Comparison of ENCODE assay signal across 8 mouse cellular contexts in genomic region chr14:122104881-122105280, GRCm38 (mm10). TPM values are rescaled to one million over a fixed set of nuclear protein-coding genes. Genes with fewer than 3 reads are reported as not detected.
DNase-seq lines count a peak whose midpoint lies in the region; ATAC-seq and TF ChIP-seq lines count a peak whose summit lies in the region.

No protein-coding gene starts in this region.

- H3K27me3 ChIP-seq in embryonic facial prominence, embryonic 15.5 days: no peaks in the 10 kb centered on the region
- H3K27me3 ChIP-seq in limb, embryonic 14.5 days (ENCODE audit: control insufficient read depth, insufficient read depth, low read length): no peaks in the 10 kb centered on the region
- no peaks in the 10 kb centered on the region for H3K27me3 ChIP-seq in midbrain, postnatal 0 days (ENCODE audit: insufficient read depth, low read length)

- no peaks in the 10 kb centered on the region for H3K36me3 ChIP-seq in embryonic facial prominence, embryonic 15.5 days
- H3K36me3 ChIP-seq in limb, embryonic 14.5 days (ENCODE audit: control insufficient read depth, insufficient read depth, low read length): no peaks in the 10 kb centered on the region
- no peaks in the 10 kb centered on the region for H3K36me3 ChIP-seq in midbrain, postnatal 0 days (ENCODE audit: insufficient read depth, low read length)

- TF ChIP-seq POLR2A in bone marrow, adult 2 months (IDR thresholded peaks at IDR 0.05; ENCODE audit: borderline replicate concordance, control insufficient read depth, low read depth, low read length): peak; percentile 66; the same call in 1 of the 2 replicates
- TF ChIP-seq POLR2A in limb, embryonic 14.5 days (IDR thresholded peaks at IDR 0.05; ENCODE audit: borderline replicate concordance, extremely low read depth, insufficient read depth, insufficient read length): peak; percentile 82; the same call in 1 of the 2 replicates

- peak overlapping the region; percentile 91 for H3K27ac ChIP-seq in bone marrow, adult 2 months (ENCODE audit: control insufficient read depth, insufficient read depth, low read depth, low read length, poor library complexity)
- peak overlapping the region; percentile 94 for H3K27ac ChIP-seq in embryonic facial prominence, embryonic 15.5 days (replicated peaks)
- H3K27ac ChIP-seq in limb, embryonic 14.5 days (replicated peaks; ENCODE audit: low read depth, low read length): peak overlapping the region; percentile 93
- H3K27ac ChIP-seq in midbrain, postnatal 0 days (ENCODE audit: low read depth, low read length): peak overlapping the region; percentile 83

- ATAC-seq in embryonic facial prominence, embryonic 15.5 days (ENCODE audit: insufficient number of reproducible peaks, low FRiP score, low TSS enrichment, low read depth): peak; percentile 94
- ATAC-seq in limb, embryonic 14.5 days (ENCODE audit: low FRiP score, low read depth): peak; percentile 95
- peak; percentile 94 for ATAC-seq in midbrain, postnatal 0 days (ENCODE audit: low FRiP score)

- 2% methylated on average over 24 of the region's 24 CpGs for WGBS in bone marrow, adult 2 months
- WGBS in embryonic facial prominence, embryonic 15.5 days: under 1% methylated on average over 24 of the region's 24 CpGs
- WGBS in limb, embryonic 14.5 days: 1% methylated on average over 24 of the region's 24 CpGs
- WGBS in midbrain, postnatal 0 days: 1% methylated on average over 24 of the region's 24 CpGs

- peak overlapping the region; percentile 72 for H3K4me3 ChIP-seq in bone marrow, adult 2 months (replicated peaks; ENCODE audit: control insufficient read depth, low read depth, low read length)
- peak overlapping the region; percentile 82 for H3K4me3 ChIP-seq in embryonic facial prominence, embryonic 15.5 days (replicated peaks)
- peak overlapping the region; percentile 99 for H3K4me3 ChIP-seq in limb, embryonic 14.5 days (replicated peaks; ENCODE audit: low read length)
- H3K4me3 ChIP-seq in midbrain, postnatal 0 days (ENCODE audit: low read depth, low read length): peak overlapping the region; percentile 44

- TF ChIP-seq CTCF in bone marrow, adult 2 months (IDR thresholded peaks at IDR 0.05; ENCODE audit: control insufficient read depth, insufficient read depth, low read length): no peak
- no peak for TF ChIP-seq CTCF in midbrain, postnatal 0 days (IDR thresholded peaks at IDR 0.05)

- no peaks in the 10 kb centered on the region for H3K9me3 ChIP-seq in embryonic facial prominence, embryonic 15.5 days (replicated peaks)
- H3K9me3 ChIP-seq in limb, embryonic 14.5 days (ENCODE audit: control insufficient read depth, low read length): no peaks in the 10 kb centered on the region
- no peaks in the 10 kb centered on the region for H3K9me3 ChIP-seq in midbrain, postnatal 0 days (ENCODE audit: low read length)

- peak overlapping the region; percentile 77 for H3K4me2 ChIP-seq in embryonic facial prominence, embryonic 15.5 days (replicated peaks)
- H3K4me2 ChIP-seq in limb, embryonic 14.5 days (replicated peaks; ENCODE audit: low read depth, low read length, severe bottlenecking): peak overlapping the region; percentile 66
- peak overlapping the region; percentile 65 for H3K4me2 ChIP-seq in midbrain, postnatal 0 days (ENCODE audit: low read depth, low read length, poor library complexity, severe bottlenecking)

- peak; percentile 98 for DNase-seq in 416B (ENCODE audit: low read depth)
- peak; percentile 94 for DNase-seq in heart, adult 8-10 months (ENCODE audit: low spot score)
- peak; percentile 98 for DNase-seq in kidney, adult 9 months
- DNase-seq in limb, embryonic 14.5 days (ENCODE audit: low spot score): peak; percentile 97
- peak; percentile 96 for DNase-seq in midbrain, postnatal 0 days (ENCODE audit: low spot score)
- DNase-seq in spleen, postnatal 14 days (ENCODE audit: low spot score in 2 of 2): peak; percentile 85 to 90

- peaks cover 3% of the 10 kb centered on the region; the same call in 1 of the 2 replicates for H3K4me1 ChIP-seq in bone marrow, adult 2 months (ENCODE audit: control insufficient read depth, insufficient read depth, low read length)
- peaks cover 28% of the 10 kb centered on the region for H3K4me1 ChIP-seq in embryonic facial prominence, embryonic 15.5 days
- H3K4me1 ChIP-seq in limb, embryonic 14.5 days (ENCODE audit: control insufficient read depth, insufficient read depth, low read length): peaks cover 27% of the 10 kb centered on the region
- peaks cover 13% of the 10 kb centered on the region for H3K4me1 ChIP-seq in midbrain, postnatal 0 days (ENCODE audit: insufficient read depth, low read length)

- H3K9ac ChIP-seq in embryonic facial prominence, embryonic 15.5 days: peak overlapping the region; percentile 47; the same call in 1 of the 2 replicates
- peak overlapping the region; percentile 54 for H3K9ac ChIP-seq in limb, embryonic 14.5 days (ENCODE audit: low read depth, low read length, severe bottlenecking)
- peak overlapping the region; percentile 57 for H3K9ac ChIP-seq in midbrain, postnatal 0 days (replicated peaks; ENCODE audit: low read length, poor library complexity, severe bottlenecking)

RNA-seq across cellular contexts. Expression of gene Tm9sf2, which starts 2.0 kb away (rescaled TPM):
- 17.1 and 22.3 TPM in 2 replicates for polyA plus RNA-seq in bone marrow, adult 2 months (2011; ENCODE audit: insufficient read depth, insufficient read length, low replicate concordance, missing spikeins)
- polyA plus RNA-seq in embryonic facial prominence, embryonic 15.5 days (2015; fragmentation: Nextera tagmentation; extraction: Ambion mirVana): 156 and 171 TPM in 2 replicates
- total RNA-seq in heart, adult 8-10 months (2022): 100 to 1,000 TPM; 120 to 144 (median 136) TPM
- polyA plus RNA-seq in limb, embryonic 14.5 days (2012; rRNA removed): 92.5 and 128 TPM in 2 replicates
- polyA plus RNA-seq in limb, embryonic 14.5 days (2014; fragmentation: Nextera tagmentation; extraction: Ambion mirVana): 153 and 154 TPM in 2 replicates
- total RNA-seq in midbrain, postnatal 0 days (2014; rRNA removed): 81.6 and 90.5 TPM in 2 replicates
- 103 and 104 TPM in 2 replicates for polyA plus RNA-seq in midbrain, postnatal 0 days (2015; fragmentation: Nextera tagmentation; extraction: Ambion mirVana)

Comparison
In these comparisons a context has a peak if more than half of its experiments do, and no peak if none do; other contexts are left out.
1. Peak in every context shown above with its lines: DNase-seq, ATAC-seq, H3K4me3 ChIP-seq and H3K27ac ChIP-seq.
2. H3K4me3 ChIP-seq: peak in every context shown above with its lines; median percentile 99 in limb, embryonic 14.5 days; 82 in embryonic facial prominence, embryonic 15.5 days; 72 in bone marrow, adult 2 months; 44 in midbrain, postnatal 0 days.